Mouse (Mus musculus): Measurements from ENCODE around the gene Gm10518.
"Not testable (repeated sequence)": the region's sequence is repeated elsewhere in the genome, so short reads cannot be mapped to it uniquely, and the experiment has no call there.

Gene Gm10518
- long read RNA-seq, experiment 1 = 0 reads
- long read RNA-seq, experiment 2 = 0 reads

- intact Hi-C loops (cut with DNase I) = loop anchor here (5.0 kb wide), 1 partner anchor 44 kb away; no protein-coding TSS in a partner anchor
Measured at GRCm38 (mm10) chr1:179802610-179803512, at the start of gene Gm10518. Gm10518 (plus strand) TSS chr1:179803376.

DNA sequence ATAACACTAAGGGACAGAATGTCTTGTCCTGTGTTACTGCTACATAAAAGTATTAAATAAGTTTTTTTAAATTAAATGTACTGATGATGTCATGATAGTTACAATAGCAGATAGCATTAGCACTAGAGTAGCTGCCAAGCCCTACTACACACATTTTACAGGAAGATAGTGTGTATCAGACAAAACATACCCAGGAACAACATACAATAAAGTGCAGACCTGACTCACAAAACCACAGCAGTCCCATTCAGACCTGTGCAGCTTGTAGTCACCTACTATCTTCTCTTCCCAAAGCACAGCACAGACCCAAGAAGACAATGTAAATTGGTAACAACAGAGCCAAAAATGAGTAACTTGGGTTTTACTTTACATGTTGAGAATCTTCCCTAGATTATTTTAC is 46.7 kb upstream of the Gm10518 start:
- intact Hi-C loops (cut with DNase I) = no loop called here

GRCm38 (mm10) chr1:179760086-179760485 is 43.1 kb upstream of the Gm10518 start:
- intact Hi-C loops (cut with DNase I) = no loop called here

DNA sequence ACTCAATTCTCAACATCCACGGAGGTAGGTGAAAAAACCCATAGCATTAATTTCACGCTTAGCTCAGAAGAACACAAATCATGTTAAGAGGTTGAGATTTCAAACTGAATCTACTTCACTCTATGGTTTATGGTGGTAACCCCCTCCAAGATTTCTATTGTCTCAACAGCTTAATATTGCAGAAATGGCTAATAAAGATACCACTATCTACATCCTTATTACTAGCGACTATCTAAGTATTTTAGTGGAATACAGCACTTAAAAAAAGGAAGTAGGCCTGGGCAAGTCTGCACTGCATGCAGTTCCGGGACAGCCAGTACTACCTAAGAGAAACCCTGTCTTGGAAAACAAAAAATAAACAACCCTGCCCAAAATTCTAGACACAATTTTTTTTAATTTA is 42.6 kb upstream of the Gm10518 start:
- intact Hi-C loops (cut with DNase I) = no loop called here

DNA sequence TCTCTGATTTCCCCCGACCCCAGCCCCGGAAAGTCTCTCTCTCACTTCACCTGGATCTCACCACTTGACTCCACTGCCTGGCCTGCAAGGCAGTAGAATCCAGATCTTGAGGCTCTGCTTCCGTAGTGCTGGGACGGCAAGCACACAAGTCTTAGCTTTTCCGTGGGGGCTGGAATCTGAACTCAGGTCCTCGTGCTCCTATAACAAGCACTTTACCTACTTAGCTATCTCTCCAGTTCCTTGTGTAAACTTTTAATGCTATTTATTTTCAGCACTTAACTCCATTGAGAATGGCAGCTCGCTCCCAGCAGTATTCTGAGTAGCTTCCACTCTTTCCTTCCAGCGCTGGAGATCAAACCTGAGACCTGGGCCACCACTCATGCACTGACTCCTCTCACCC is 26.3 kb upstream of the Gm10518 start:
- intact Hi-C loops (cut with DNase I) = no loop called here

DNA sequence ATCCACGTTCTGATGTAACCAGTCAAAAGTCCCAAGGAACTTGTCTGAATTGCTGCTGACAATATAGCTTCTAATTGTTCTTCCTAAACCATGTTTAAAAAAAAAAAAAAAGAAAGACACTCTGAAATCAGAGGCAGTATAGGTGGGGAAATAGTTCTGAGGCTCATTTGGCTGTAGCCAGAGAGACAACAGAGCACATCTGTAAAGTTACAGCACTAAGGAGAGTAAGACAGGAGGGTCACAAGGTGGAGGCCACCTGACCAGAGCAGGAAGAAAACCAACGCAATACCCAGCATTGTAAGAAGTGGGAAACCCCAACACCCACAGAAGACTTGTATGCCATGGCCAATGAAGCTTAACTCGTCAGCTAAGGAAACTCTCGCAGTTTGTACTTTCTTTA is 19.1 kb upstream of the Gm10518 start:
- intact Hi-C loops (cut with DNase I) = no loop called here

GRCm38 (mm10) chr1:179785502-179785901 is 17.7 kb upstream of the Gm10518 start:
- intact Hi-C loops (cut with DNase I) = loop anchor here (5.0 kb wide), 1 partner anchor 33 kb away; no protein-coding TSS in a partner anchor

DNA sequence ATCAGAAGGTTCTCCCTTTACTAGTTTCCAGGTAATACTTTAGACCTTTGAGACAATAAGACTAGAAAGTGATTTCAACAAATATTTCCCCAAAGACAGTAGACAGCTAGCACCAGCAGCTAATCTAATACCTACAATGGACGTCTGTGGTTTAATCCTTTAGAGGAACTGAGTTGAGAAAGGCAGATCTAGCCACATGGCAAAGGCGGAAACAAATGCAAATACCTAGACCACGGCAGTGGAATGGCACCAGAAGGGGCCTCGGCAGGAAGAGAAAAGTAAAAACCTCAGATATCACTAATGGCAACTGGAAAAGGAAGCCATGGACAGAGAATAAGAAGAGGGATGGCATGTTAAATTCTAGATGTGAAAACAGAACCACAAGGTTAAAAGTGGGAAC is 15.9 kb upstream of the Gm10518 start:
- intact Hi-C loops (cut with DNase I) = loop anchor here (5.0 kb wide), 1 partner anchor 35 kb away; no protein-coding TSS in a partner anchor

- intact Hi-C loops (cut with DNase I) = no loop called here
Measured at GRCm38 (mm10) chr1:179798794-179799193, 4.4 kb upstream of the Gm10518 start.

- intact Hi-C loops (cut with DNase I) = loop anchor here (5.0 kb wide), 1 partner anchor 44 kb away; no protein-coding TSS in a partner anchor
Measured at GRCm38 (mm10) chr1:179803513-179804139, 450 bp downstream of the Gm10518 start, which contains the start of gene Ahctf1. Ahctf1 (minus strand) TSS chr1:179803680.

DNA sequence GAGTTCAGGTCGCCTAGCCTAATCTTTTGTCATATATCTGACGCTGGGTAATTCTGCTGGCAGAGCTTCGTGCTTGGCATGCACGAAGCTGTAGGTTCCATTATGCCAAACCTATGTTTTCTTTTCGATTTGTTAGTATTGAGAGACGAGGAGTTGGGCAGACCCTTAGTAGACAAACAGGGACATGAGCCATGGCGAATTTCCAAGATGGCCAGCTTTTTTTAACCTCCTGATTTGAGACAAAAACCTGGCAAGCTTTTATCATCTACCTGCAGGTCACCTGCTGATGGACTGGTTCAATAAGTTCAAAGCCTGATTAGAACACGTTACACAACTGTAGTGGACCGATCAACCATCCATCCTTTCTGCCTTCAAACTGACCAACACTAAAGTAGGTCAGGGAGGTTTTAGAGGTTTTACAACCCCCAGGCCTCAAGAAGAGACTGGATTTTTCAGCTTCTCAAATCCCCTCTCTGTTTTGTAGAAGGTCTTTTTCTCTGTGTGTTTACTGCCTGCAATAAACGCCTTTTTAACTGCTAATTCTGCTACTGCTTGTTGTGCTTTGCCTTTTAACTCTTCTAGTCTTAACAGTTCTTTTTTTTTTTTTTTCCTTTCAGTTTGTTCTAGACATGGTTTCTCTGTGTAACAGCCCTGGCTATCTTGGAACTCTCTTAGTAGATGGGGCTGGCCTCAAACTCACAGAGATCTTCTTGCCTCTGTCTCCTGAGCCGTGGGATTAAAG is 1.1 kb downstream of the Gm10518 start:
- intact Hi-C loops (cut with DNase I) = loop anchor here (5.0 kb wide), 1 partner anchor 43 kb away; no protein-coding TSS in a partner anchor

DNA sequence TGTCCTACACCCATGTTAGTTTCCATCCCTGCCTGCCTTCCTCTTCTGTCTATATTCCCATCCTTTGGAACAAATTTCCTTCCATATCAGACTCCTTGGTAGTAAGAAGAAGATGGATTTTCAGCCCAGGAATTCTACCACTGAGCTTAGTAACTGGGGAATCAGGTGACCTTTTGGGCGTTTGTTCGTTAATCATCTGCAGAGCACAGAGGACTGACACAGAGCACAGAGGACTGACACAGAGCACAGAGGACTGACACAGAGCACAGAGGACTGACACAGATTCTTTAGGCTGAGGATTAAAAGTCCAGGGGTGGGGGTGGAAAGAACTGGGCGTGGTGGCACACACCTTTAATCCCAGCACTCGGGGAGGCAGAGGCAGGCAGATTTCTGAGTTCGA is 2.6 kb downstream of the Gm10518 start:
- intact Hi-C loops (cut with DNase I) = no loop called here

DNA sequence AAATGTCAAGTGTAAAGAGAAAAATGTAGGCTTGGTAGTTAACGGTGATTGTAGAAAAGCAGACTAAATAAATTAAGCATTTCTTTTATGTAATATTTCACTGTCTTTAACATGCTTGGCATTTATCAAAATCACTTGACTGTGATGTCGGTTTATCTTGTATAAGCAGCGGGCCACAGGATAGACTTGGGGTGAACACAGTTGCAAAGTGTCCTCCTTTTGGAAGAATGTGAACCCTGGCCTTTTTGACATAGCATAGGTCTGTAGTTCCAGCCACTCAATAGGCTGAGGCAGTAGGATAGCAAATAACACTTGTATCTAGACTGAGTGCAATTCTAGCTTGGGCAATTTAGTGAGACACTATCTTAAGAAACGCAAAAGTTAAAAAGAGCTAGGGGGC is 4.3 kb downstream of the Gm10518 start:
- intact Hi-C loops (cut with DNase I) = no loop called here

DNA sequence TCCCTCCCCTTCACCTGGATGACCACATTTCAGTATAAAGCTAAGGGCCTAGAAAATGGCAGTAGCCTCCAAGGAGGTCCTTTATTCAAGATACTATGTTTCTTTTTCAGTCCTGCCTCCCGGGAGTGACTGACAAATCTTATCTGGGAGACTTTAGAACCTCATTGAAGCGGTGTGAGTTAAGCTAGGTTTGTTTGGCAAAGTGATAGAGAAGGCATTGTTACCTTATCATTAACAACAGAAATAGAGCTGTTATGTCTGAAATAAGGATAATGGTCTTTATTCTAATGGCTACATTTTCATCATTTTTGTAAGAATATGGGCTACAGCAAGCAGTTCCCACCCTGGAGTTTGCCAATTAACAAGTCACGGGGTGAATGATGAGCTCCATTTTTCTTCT is 5.1 kb downstream of the Gm10518 start:
- intact Hi-C loops (cut with DNase I) = no loop called here

DNA sequence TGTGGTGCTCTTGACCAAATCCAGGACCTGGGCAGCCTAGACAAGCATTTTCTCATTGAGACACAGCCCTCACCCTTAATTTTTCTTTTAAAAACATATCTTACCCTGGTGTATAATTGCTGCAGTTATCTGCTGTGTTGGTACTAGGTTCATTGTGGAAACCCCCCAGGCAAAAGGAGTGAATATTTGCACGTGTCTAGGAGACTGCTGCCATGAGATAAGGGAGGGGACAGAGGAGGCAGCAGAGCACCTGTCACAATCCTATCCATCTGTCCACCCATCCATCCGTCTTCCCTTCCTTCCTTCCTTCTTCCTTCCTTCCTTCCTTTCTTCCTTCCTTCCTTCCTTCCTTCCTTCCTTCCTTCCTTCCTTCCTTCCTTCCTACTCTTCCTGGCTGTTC is 10.2 kb downstream of the Gm10518 start:
- intact Hi-C loops (cut with DNase I) = no loop called here

DNA sequence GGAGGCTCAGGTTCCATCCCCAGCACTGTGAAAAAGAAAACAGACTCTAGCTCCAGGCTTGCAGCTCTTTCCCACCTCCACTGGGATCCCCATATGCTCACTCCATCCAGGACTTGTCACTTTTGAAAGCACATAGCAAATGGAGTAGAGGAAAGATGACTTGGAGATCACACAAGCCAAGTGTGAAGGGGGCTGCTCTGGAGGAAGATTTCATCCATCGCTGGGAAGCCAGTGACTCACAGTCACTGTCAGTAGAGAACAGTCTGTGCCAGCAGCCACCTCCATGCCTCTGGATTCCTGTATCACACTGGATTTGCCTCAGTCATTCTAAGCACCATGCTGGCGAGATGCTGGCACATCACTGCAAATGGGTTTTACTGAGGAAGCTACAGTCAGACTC is 11.4 kb downstream of the Gm10518 start:
- intact Hi-C loops (cut with DNase I) = no loop called here

DNA sequence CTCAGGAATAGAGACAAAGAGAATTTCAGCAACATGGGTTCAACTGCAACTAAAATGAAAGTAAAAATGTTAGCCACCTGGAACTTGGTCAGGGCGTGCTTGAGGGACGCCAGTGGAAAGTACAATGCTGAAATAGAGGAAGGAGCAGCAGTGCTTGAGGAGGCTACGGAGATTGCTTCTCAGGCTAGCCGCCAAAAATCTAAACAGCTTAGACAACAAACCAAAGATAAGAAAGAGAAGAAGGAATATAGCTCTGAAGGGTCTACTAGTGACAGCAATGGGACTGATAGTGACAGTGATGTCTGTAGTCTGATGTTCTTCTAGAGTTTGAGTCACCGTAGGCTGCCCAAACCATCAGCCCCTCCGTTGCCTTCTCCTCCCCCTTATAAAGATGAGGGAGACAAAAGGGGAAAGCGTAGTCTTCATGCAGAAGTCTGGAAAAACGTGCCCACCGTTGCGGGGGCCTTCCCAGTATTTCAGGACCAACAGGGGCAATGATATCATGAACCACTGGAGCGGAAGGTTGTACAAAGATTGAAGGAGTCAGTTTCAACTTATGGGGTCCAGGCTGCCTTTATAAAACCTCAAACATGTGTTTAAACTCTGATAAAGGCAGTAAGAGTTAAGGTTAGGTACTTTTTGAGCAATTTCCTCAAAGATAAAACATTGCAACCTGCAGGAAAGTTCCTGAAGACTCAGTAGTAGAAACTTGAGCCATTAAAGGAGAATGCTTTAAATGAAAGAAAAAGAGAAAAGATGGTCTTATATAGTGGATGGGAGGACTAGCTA is 15.5 kb downstream of the Gm10518 start:
- intact Hi-C loops (cut with DNase I) = not testable (repeated sequence)

DNA sequence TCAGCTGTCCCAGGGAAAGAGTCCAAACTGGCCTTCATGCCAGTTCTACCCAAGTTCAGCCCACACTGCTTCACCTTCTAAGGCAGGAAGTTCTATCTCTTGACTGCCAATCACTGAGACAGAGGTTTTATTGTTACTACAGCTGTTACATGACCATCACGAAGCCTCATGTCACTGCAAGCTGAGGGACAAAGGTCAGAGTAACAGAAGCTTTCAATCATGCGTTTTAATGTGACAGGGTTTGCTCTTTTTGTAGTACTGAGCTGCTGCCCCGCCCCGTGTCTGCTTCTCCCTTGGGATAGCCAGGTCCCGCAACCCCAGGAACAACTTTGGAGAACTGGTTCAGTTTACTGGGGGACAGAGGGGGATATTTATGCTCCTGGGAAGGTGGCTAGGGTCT is 21.4 kb downstream of the Gm10518 start:
- intact Hi-C loops (cut with DNase I) = no loop called here

GRCm38 (mm10) chr1:179828051-179828450 is 24.9 kb downstream of the Gm10518 start:
- intact Hi-C loops (cut with DNase I) = no loop called here

DNA sequence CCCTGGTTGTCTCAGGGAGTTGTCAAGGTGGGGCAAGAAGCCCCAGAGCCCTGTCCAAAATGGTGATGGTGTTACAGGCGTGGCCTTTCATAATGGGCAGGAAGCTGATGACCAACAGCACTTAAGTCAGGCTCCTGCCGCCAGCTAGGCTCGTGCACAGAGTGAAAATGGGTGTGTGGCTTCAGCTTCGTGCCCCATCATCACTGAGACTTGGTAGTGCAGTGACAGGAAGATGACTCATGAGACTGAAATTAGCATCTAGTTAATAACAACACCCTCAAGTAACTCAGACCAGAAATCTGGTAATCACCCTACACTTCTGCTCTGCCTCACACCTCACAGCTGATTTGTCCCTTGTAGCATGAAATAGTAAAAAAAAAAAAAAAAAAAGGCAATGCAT is 25.7 kb downstream of the Gm10518 start:
- intact Hi-C loops (cut with DNase I) = no loop called here

All from adrenal gland (tissue).